Mouse (Mus musculus): ENCODE results near the gene Axl.

DNA sequence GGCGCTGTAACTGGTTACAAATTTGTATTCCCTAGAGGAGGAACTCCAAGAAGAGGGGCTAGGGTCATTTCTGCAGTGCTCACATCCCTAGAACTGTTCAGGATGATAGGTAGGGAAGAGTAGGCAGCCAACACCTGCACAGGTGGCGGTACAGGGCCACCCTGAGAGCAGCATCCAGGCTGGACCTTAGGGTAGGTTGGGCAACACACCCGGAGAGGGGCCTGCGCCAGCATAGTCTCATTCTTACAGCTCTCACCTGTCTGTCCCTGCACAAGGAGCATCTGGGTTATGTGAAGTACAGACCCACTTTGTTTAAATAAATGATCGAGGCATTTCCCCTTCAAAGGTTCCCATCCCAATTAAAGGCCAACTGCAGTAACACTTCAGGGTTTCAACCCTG, 67.7 kb downstream of the Axl start:
- TF ChIP-seq CTCF (IDR thresholded peaks at IDR 0.05; ENCODE audit: borderline replicate concordance, extremely low read depth, insufficient read depth, insufficient read length), result no peak
- TF ChIP-seq POLR2A (IDR thresholded peaks at IDR 0.05; ENCODE audit: borderline replicate concordance, extremely low read depth, insufficient read depth, insufficient read length, poor library complexity, severe bottlenecking), result no peak
